Mouse (Mus musculus): ENCODE measurements around the gene Pheta1. TPM values are rescaled to one million over a fixed set of nuclear protein-coding genes. Genes with fewer than 3 reads are reported as not detected.

The Pheta1 gene
- total RNA-seq, 2 experiments from 2014 or later: 5.1 to 5.4 TPM

- peak; percentile 36 to 52 for DNase-seq (ENCODE audit: low spot score in 2 of 2)
Measured at GRCm38 (mm10) chr5:121879211-121879610, 30.4 kb downstream of the Pheta1 start.

GRCm38 (mm10) chr5:121883356-121883755 is 34.6 kb downstream of the Pheta1 start:
- no peak for DNase-seq (ENCODE audit: low spot score in 2 of 2)

- no peak for DNase-seq (ENCODE audit: low spot score in 2 of 2)
Measured at GRCm38 (mm10) chr5:121889375-121889774, 40.6 kb downstream of the Pheta1 start.

DNA sequence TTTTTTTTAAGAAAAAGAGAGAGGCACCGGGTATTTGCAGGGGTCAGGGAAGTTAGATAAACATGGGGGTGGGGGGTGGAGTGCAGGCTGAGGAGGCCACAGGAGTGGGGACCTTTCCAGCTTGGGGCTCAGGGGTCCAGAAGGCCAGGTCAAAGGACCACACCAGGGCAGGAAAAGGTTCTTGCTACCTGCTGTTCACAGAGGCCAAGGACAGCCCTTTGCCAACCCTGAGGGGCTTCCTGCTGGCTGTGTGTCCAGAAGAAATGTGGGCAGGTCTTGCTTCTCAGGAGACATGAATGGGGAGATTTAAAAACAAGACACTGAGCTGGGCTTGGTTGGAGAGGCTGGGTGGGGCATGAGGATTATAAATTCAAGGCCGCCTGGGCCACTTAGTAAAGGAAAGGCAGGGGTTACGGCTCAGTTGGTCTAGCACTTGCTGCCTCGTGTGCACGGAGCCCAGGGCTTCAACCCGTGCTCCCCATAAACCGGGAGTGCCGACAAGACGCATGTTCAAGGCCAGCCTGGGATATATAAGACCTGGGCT is 41.1 kb downstream of the Pheta1 start:
- DNase-seq (ENCODE audit: low spot score in 2 of 2): no peak

DNA sequence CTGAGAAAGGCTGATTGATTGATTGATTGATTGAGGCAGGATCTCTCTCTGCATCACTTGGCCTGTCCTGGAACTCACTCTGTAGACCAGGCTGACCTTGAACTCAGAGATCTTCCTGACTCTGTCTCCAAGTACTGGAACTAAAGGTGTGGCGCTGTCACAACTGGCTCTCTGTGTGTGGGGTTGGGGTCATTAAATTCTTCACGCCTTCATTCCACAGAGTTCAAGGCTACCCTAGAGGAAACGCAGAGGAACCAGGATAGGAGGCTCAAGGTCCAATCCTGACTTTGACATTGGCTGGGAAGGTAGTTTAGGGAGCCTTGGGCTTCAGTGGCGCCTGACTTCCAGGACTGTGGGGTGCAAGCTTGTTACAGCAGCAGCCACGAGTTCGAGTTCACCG is 42.1 kb downstream of the Pheta1 start:
- no peak for DNase-seq (ENCODE audit: low spot score in 2 of 2)

DNA sequence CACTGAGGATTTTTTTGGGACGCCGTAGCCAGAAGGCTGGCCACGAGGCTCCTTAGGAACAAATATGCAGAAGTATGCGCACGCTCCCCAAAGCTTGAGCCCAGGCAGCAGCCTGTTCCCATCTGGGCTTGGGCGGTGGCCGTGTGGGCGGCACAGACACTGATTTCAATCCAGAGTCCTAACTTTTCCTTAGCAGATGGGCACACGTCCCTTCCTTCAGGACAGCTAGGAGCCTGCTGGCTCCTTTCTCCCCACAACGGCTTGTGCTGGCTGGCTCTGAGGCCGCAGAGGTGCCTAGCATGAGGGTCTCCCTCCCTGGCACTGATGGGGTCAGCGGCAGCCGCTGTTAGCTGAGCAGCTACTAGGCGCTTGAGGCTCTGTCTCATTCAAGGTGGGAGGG is 43.5 kb downstream of the Pheta1 start:
- no peak for DNase-seq (ENCODE audit: low spot score in 2 of 2)

- no peak for DNase-seq (ENCODE audit: low spot score in 2 of 2)
Measured at GRCm38 (mm10) chr5:121893581-121893980, 44.8 kb downstream of the Pheta1 start.

DNA sequence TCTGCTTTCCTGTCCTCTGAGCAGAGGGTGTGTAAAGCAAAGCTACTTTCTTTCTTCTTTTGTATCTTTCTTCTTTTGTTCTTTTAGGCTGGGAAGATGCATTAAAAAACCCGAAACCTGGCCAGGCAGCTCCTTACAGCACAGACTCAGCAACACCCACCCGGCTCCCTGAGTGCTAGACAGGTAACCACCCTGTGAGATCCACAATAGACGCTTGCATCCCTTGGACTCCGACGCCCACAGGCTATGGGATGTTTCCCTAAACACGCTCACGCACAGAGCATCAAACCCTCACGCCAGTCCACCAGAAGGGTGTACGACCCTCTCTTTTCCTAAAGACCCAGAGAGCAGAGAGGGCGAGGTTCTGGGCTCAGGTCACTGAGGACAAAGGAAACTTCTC is 45.9 kb downstream of the Pheta1 start:
- no peak for DNase-seq (ENCODE audit: low spot score in 2 of 2)

DNA sequence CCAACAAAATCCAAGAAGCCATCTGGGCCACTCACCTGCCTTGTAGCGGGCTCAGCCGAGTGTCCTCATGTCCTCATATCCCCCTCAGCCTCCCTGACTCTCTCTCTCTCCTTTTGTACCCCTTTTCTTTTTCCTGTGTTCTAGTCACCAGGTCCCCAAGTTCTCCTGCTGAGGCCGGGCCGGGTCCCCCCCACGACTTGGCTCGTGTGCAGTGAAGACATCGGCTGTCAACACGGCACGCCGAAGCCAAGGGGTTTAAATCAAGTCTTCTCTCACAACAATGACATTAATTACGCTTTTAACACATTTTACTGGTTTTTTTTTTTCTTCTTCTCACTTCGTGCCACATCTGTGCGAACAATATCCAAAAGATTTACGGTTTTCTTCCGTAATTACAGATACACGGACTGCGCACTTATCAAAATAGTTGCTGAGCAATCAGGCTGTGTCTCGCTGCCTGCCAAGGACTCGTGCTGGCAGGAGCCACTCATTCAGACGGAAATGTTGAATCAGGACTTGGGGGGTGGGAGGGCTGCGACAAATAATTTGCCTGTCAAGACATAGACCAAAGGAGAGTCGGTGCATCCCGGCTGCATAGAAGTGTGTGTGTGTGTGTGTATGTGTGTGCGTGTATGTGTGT is 46.5 kb downstream of the Pheta1 start:
- DNase-seq (ENCODE audit: low spot score in 2 of 2): no peak

DNA sequence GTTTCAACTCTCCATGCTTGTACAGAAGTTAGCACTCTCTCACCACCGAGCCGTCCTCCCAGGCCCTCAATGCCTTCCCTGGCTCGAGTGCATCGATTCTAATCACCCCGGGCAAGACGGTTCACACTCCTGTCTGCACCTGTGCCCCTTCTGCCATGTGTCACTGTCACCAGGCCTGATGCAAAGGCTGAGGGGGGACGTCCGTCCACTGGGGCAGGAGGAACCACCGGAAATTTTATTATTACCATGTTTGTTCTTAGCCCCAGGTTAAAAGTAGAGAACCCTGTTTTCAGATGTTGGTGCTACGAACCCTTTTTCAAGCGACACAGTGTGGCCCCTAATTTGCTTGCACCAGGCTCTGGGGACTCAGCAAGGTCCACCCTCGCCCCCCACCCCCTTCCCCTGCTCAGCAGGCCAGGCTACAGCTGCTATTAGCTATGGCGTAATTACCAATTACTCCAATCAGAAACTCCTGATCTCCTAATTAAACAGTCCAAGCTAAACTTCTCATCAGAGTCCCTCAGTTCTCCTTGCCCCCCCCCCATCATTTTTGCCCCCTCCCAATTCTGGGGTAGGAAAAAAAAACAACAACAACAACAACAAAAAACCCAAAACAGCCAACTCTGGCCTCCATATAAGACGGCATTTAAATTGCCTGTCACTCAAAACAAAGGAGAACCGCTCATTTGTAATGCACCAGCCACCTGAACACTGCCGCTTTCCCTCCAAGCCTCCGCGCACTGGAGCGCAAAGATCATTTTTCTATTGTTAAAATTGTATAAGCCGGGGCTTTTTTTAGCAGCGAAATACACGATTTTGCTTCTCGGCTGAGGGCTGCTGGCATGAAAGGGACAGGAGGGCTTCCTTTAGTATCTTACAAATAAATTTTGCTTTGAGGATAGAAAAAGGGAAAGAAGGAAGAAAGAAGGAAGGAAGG is 54.3 kb downstream of the Pheta1 start:
- no peak for DNase-seq (ENCODE audit: low spot score in 2 of 2)

Small RNA genes within 50 kb of the gene (microRNA-seq; reads per million reads assigned to microRNA genes)
- gene Mir7031 (ENCODE audit: borderline number of aligned reads in 2 of 2): 4.9 to 5.2 reads per million in 2 experiments

Other genes with a start within 250 kb of the Pheta1 start
- 10 to 100 TPM; 25.2 to 30.3 TPM for gene Acad12, start 230.0 kb upstream of the Pheta1 start, total RNA-seq (2021)
- gene Acad10, start 188.5 kb upstream of the Pheta1 start, total RNA-seq (2021): 10 to 100 TPM; 25.2 to 29.4 TPM
- 10 to 100 TPM; 53.5 to 58.7 TPM for gene Brap, start 188.4 kb upstream of the Pheta1 start, total RNA-seq (2021)
- gene Atxn2, start 137.6 kb upstream of the Pheta1 start, total RNA-seq (2021): 100 to 1,000 TPM; 165 to 216 TPM
- 10 to 100 TPM; 28.4 to 29.6 TPM for gene Sh2b3, start 11.3 kb upstream of the Pheta1 start, total RNA-seq (2021)
- gene Cux2, start 201.1 kb downstream of the Pheta1 start, total RNA-seq (2021): 10 to 100 TPM; 11.4 to 15.0 TPM

All from adrenal gland, adult 18-20 months (tissue).